Mouse (Mus musculus): ENCODE measurements around the gene Ramp1.

GRCm38 (mm10) chr1:91144813-91145212 lies 34.8 kb upstream of the Ramp1 start, which contains the start of gene Rbm44:
- no peak for TF ChIP-seq CTCF (conservative IDR thresholded peaks at IDR 0.05; ENCODE audit: insufficient read depth, insufficient read length, low read depth, low read length)
- no peak for TF ChIP-seq POLR2A (IDR thresholded peaks at IDR 0.05; ENCODE audit: low read depth, low read length)
